Mouse (Mus musculus) induced T-regulatory cell, adult 2 months (primary cell): Measurements from ENCODE around the gene Aif1l.
A peak's percentile ranks its signal among the peaks of the same experiment; 100 is the strongest.

Experiments
- DNase-seq: peaks from one replicate; pipeline ENCODE4 v3.0.0-alpha.2; 2012; ENCODE audit warnings: low read depth

Gene Aif1l

GRCm38 (mm10) chr2:31952725-31953124, 2.8 kb downstream of the Aif1l start:
- DNase-seq: no peak

- DNase-seq: no peak
Observed at GRCm38 (mm10) chr2:31953687-31954086, 3.7 kb downstream of the Aif1l start.

GRCm38 (mm10) chr2:31954779-31955181, 4.8 kb downstream of the Aif1l start:
- DNase-seq: no peak

GRCm38 (mm10) chr2:31955686-31956085, 5.7 kb downstream of the Aif1l start:
- no peak for DNase-seq

- no peak for DNase-seq
Observed at GRCm38 (mm10) chr2:31957211-31957610, 7.3 kb downstream of the Aif1l start.

GRCm38 (mm10) chr2:31960986-31961385, 11.0 kb downstream of the Aif1l start:
- DNase-seq: no peak

- no peak for DNase-seq
Observed at GRCm38 (mm10) chr2:31961791-31962222, 11.9 kb downstream of the Aif1l start.

GRCm38 (mm10) chr2:31962501-31963224, 12.7 kb downstream of the Aif1l start:
- DNase-seq: peak; percentile 17

- DNase-seq: no peak
Observed at GRCm38 (mm10) chr2:31963491-31963890, 13.6 kb downstream of the Aif1l start.

- DNase-seq: no peak
Observed at GRCm38 (mm10) chr2:31964191-31964590, 14.3 kb downstream of the Aif1l start.

- peak; percentile 77 for DNase-seq
Observed at GRCm38 (mm10) chr2:31965110-31965509, 15.2 kb downstream of the Aif1l start.

- DNase-seq: no peak
Observed at GRCm38 (mm10) chr2:31966801-31967200, 16.9 kb downstream of the Aif1l start.

GRCm38 (mm10) chr2:31972589-31972988, 22.6 kb downstream of the Aif1l start:
- DNase-seq: no peak

GRCm38 (mm10) chr2:31974141-31974808, 24.3 kb downstream of the Aif1l start, which contains the start of gene Nup214:
Nup214 (plus strand) TSS chr2:31974436.
- DNase-seq: peak; percentile 99

GRCm38 (mm10) chr2:31974809-31975371, 25.0 kb downstream of the Aif1l start:
- DNase-seq: no peak

- DNase-seq: no peak
Observed at GRCm38 (mm10) chr2:31987774-31988173, 37.8 kb downstream of the Aif1l start.

- no peak for DNase-seq
Observed at GRCm38 (mm10) chr2:31990961-31991360, 41.0 kb downstream of the Aif1l start.

GRCm38 (mm10) chr2:31994896-31995295, 45.0 kb downstream of the Aif1l start:
- no peak for DNase-seq

- no peak for DNase-seq
Observed at GRCm38 (mm10) chr2:31996060-31996459, 46.1 kb downstream of the Aif1l start.

- no peak for DNase-seq
Observed at GRCm38 (mm10) chr2:31997539-31997938, 47.6 kb downstream of the Aif1l start.

- peak; percentile 55 for DNase-seq
Observed at GRCm38 (mm10) chr2:31998443-31998842, 48.5 kb downstream of the Aif1l start.

GRCm38 (mm10) chr2:32008311-32008710, 58.4 kb downstream of the Aif1l start:
- DNase-seq: no peak

- no peak for DNase-seq
Observed at GRCm38 (mm10) chr2:32008716-32009115, 58.8 kb downstream of the Aif1l start.
